Mouse (Mus musculus) lung, postnatal 14 days (tissue): ENCODE measurements around the gene Bbof1.
A peak's percentile ranks its signal among the peaks of the same experiment; 100 is the strongest.

ENCODE experiments used
- DNase-seq: peaks from one replicate; pipeline ENCODE4 v3.0.0; 2021

Gene Bbof1

GRCm38 (mm10) chr12:84408819-84409507 is at the start of gene Bbof1, which contains the start of gene Entpd5:
TSS of gene Bbof1 (plus strand) at chr12:84409071.
TSS of gene Entpd5 (minus strand) at chr12:84409029.
- DNase-seq = peak; percentile 90

- DNase-seq = peak; percentile 93
Measured at GRCm38 (mm10) chr12:84361555-84362489, 47.0 kb upstream of the Bbof1 start, which contains the start of the genes Coq6 and Fam161b. TSS of gene Coq6 (plus strand) at chr12:84361657. TSS of gene Fam161b (minus strand) at chr12:84361833.

- no peak for DNase-seq
Measured at GRCm38 (mm10) chr12:84362872-84363271, 46.0 kb upstream of the Bbof1 start.

GRCm38 (mm10) chr12:84364291-84364690 is 44.6 kb upstream of the Bbof1 start:
- DNase-seq = no peak

GRCm38 (mm10) chr12:84365137-84365536 is 43.7 kb upstream of the Bbof1 start:
- DNase-seq = no peak

- no peak for DNase-seq
Measured at GRCm38 (mm10) chr12:84366971-84367370, 41.9 kb upstream of the Bbof1 start.

GRCm38 (mm10) chr12:84371647-84372046 is 37.2 kb upstream of the Bbof1 start:
- DNase-seq = no peak

- no peak for DNase-seq
Measured at GRCm38 (mm10) chr12:84373831-84374481, 34.9 kb upstream of the Bbof1 start.

- no peak for DNase-seq
Measured at GRCm38 (mm10) chr12:84382369-84382768, 26.5 kb upstream of the Bbof1 start.

GRCm38 (mm10) chr12:84384644-84385081 is 24.2 kb upstream of the Bbof1 start:
- peak; percentile 42 for DNase-seq

GRCm38 (mm10) chr12:84385408-84385807 is 23.5 kb upstream of the Bbof1 start:
- DNase-seq = no peak

- DNase-seq = no peak
Measured at GRCm38 (mm10) chr12:84388097-84388496, 20.8 kb upstream of the Bbof1 start.

GRCm38 (mm10) chr12:84388774-84389400 is 20.0 kb upstream of the Bbof1 start:
- no peak for DNase-seq

- no peak for DNase-seq
Measured at GRCm38 (mm10) chr12:84390336-84390735, 18.5 kb upstream of the Bbof1 start.

GRCm38 (mm10) chr12:84392681-84393080 is 16.2 kb upstream of the Bbof1 start:
- DNase-seq = no peak

GRCm38 (mm10) chr12:84393847-84394246 is 15.0 kb upstream of the Bbof1 start:
- no peak for DNase-seq

GRCm38 (mm10) chr12:84396947-84397679 is 11.8 kb upstream of the Bbof1 start:
- no peak for DNase-seq

- DNase-seq = no peak
Measured at GRCm38 (mm10) chr12:84397685-84398084, 11.2 kb upstream of the Bbof1 start.

- no peak for DNase-seq
Measured at GRCm38 (mm10) chr12:84398629-84399028, 10.2 kb upstream of the Bbof1 start.

- DNase-seq = no peak
Measured at GRCm38 (mm10) chr12:84399135-84399534, 9.7 kb upstream of the Bbof1 start.

- no peak for DNase-seq
Measured at GRCm38 (mm10) chr12:84399663-84400062, 9.2 kb upstream of the Bbof1 start.

GRCm38 (mm10) chr12:84400068-84400467 is 8.8 kb upstream of the Bbof1 start:
- no peak for DNase-seq
